Mouse (Mus musculus): ENCODE data around the gene Mymx. TPM values are rescaled to one million over a fixed set of nuclear protein-coding genes. Genes with fewer than 3 reads are reported as not detected.

Mymx gene
- total RNA-seq, 2 experiments from 2014 or later: not detected

DNA sequence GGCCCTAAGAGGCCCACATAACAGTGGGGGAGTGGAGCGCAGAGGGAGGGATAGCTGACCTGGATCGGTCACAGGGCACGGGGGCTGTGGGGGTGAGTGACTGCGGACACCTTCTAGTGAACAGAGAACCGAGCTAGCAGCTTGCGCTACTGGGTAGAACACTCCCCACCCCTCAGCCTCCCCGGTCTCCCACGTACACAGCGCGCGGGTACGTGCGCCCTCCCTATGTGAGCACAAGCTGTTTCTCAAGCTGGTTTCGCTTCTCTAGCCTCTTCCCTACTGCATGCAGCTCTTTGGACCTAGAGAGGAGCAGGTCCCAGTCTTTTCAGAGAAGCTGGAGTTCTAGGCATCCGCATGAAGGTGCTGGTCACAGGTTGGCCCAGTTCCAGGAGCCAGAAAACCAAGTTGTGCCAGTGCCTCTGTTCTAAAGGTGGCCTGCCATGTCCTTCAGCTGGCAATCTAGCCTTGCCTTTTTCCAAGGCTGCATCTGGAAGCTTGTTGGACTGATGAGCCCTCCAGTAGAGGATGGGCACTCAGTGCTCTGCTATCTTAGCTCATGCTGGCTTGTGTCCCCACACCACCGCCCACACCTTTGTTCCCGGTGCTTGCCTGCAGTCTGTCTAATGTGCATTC lies 27.7 kb downstream of the Mymx start:
- Histone ChIP-seq H3K27ac (peak overlapping the region; percentile 99), H3K4me3 (peak overlapping the region; percentile 100)
- no peak for TF ChIP-seq CTCF (IDR thresholded peaks at IDR 0.05)
- DNase-seq (ENCODE audit: extremely low spot score in 1 of 2, low spot score in 2 of 2): peak; percentile 77 to 79
- intact Hi-C loops (cut with DNase I): loop anchor here (2.0 kb wide), 1 partner anchor 57 kb away; no protein-coding TSS in a partner anchor

DNA sequence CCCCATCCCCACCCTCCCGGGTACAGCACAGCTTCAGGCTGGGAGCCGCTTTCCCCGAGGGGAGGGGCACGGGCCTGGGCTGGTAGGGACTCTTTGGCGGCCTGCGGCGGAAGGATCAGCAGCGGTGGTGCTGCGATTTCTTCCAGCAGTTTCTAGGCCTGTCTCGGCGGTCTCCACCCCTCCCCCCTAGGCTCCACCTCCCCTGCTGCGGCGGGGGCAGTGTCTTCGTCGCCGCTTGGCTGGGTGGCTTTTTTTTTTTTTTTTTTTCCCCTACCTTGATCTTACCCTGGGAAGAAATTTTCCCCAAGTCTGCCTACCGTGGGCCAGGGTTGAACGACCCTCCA lies 28.1 kb downstream of the Mymx start:
- Histone ChIP-seq H3K27ac (peak overlapping the region; percentile 99), H3K4me3 (peak overlapping the region; percentile 100)
- TF ChIP-seq CTCF (IDR thresholded peaks at IDR 0.05): no peak
- DNase-seq (ENCODE audit: extremely low spot score in 1 of 2, low spot score in 2 of 2): peak; percentile 97 to 98
- intact Hi-C loops (cut with DNase I): loop anchor here (2.0 kb wide), 1 partner anchor 57 kb away; no protein-coding TSS in a partner anchor

DNA sequence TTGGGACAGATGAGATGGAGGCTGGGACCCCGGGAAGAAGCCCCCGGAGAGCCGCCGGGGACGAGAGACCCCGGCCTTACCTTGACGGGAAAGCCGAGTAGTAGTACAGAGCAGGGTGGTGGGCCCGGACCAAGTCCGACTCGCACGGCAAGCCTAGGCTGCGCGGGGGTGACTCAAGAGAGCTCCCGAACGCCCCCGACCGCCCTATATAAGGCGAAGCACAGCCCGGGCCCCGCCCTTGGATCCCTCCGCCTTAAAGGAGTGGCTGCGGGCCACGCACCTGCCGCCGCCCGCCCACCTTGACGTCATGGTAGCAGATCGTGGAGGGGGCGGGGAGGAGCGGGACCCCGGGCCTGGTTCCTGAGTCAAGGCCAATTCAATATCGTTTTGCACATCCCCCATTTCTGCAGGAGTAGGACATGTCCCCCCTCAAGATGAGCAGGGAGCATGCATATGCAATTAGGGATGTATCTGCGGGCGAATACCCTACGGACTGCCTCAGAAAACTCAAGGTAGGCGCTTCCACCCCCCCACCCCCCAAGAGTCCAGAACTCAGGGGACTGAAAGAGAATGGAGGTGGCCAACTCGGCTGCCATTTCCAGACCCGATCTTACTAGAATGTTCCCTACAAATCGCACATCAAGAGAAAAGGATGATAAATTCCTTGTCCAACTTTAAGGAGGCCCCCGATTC lies 28.7 kb downstream of the Mymx start, which contains the start of gene Hsp90ab1:
Hsp90ab1 (minus strand) TSS at position 185 of the 693 bp plus-strand sequence.
- no peak for TF ChIP-seq CTCF (IDR thresholded peaks at IDR 0.05)
- Histone ChIP-seq H3K4me3 (peak within 1 kb of the TSS; percentile 100), H3K27ac (peak within 1 kb of the TSS; percentile 99)
- DNase-seq (ENCODE audit: extremely low spot score in 1 of 2, low spot score in 2 of 2): peak; percentile 100
- intact Hi-C loops (cut with DNase I): no loop called here

DNA sequence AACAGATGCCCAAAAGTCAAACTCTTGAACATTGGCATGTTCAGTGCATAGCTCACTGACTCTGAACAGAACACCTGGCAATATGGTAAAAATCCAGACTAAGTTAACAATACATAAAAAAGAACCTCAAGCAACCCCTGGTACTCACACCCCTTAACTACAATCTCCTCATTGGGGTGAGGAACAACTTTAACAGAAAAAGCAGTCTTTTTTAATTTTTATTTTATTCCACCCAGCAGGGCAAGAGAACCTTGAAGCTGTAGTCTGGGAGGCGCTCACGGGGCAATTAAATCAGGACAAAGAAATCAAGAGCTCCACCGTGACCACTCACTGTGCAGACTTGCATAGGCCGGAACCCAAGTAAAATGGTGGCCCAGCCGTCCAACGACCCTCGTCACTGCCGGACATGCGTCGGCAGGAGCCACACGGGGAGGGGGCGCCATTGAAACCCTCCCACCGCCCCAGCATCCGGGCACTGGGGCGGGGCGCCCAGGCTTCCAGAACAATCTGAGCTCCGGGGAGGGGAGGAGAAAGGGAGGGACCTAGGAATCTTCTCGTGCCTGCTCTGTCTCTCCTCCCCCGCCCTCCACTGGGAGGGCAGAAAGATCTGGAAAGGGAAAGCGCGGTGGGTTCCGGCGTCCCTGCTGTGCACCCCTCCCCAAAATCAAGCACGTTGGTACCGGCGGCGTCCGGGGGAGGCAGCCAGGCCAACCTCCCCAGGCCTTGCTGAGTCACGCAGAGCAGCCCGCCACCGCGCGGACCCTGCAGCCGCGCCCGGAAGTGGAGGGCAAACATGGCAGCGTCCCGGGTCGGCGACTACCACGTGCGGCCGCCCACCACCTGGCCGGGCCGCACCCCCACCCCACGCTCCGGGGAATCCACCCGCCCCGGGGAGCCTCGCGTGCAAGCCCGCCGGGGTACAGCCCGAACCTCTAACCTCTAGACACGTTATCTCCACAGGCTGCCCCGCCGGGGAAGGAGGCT lies 29.5 kb downstream of the Mymx start:
- peak; percentile 71 to 78 for DNase-seq (ENCODE audit: extremely low spot score in 1 of 2, low spot score in 2 of 2)
- intact Hi-C loops (cut with DNase I): loop anchor here (1.0 kb wide), 1 partner anchor 8 kb away; no protein-coding TSS in a partner anchor
- TF ChIP-seq CTCF (IDR thresholded peaks at IDR 0.05): no peak; the same call in none of the 2 replicates
- Histone ChIP-seq H3K27ac (peak overlapping the region; percentile 99), H3K4me3 (peak overlapping the region; percentile 100)

DNA sequence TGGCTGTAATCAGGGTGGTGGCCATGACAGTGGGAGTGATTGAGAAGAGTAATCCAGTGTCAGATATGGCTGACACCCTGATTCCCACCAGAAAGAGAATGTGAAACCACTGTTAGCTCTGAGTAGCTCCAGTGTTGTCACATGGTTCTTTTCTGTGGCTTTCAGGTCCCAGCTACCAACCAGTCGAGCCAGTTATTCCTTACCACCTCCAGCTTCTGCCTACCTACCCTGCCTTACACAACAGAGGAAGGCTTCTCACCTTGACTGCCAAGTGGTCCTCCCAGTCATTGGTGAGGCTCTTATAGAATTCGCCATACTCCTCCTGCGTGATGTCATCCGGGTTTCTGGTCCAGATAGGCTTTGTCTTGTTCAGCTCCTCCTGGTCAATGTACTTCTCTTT lies 31.9 kb downstream of the Mymx start:
- intact Hi-C loops (cut with DNase I): no loop called here

DNA sequence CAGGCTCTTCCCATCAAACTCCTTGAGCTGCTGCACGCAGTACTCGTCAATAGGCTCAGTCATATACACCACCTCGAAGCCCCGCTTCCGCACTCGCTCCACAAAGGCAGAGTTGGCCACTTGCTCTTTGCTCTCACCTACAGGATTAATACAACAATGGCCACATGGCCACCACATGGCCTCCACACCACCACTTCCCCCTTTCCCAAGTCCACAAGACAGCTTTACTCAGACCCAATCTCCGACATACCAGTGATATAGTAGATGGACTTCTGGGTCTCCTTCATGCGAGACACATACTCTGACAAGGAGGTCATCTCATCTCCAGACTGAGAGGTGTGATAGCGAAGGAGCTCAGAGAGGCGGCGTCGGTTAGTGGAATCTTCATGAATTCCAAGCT lies 32.9 kb downstream of the Mymx start:
- H3K27ac ChIP-seq: no peak overlapping the region
- no peak for TF ChIP-seq CTCF (IDR thresholded peaks at IDR 0.05)
- intact Hi-C loops (cut with DNase I): no loop called here
- no peak overlapping the region for H3K4me3 ChIP-seq
- DNase-seq (ENCODE audit: extremely low spot score in 1 of 2, low spot score in 2 of 2): no peak

More for the DNA sequence above, 31.9 kb downstream of the Mymx start:
- DNase-seq (ENCODE audit: extremely low spot score in 1 of 2, low spot score in 2 of 2): no peak
- no peak overlapping the region for H3K4me3 ChIP-seq
- no peak overlapping the region for H3K27ac ChIP-seq
- no peak for TF ChIP-seq CTCF (IDR thresholded peaks at IDR 0.05)

DNA sequence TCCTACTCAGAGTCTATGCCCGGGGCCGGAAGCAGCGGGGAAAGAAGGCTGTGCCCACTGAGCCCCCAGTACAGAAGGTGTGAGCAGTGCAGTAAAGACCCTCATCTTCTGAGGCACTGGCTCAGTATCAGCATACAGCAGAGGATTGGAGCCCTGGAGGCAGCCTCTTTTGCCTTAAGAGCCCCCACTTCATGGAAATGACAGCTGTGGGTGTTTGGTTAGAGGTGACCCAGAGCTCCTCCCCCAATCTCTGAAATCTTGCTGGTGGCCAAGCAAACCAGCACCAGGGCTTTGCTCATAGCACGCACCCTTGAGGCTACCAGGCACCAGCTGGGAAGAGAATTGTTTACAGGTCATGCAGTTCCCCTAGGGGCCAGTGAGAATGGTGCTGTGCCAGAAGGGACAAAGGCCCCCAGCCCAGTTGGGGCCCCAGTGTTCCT lies 34.7 kb downstream of the Mymx start:
- Histone ChIP-seq H3K4me3 (no peak overlapping the region), H3K27ac (no peak overlapping the region)
- TF ChIP-seq CTCF (IDR thresholded peaks at IDR 0.05): no peak; the same call in 1 of the 2 replicates
- intact Hi-C loops (cut with DNase I): no loop called here
- no peak for DNase-seq (ENCODE audit: extremely low spot score in 1 of 2, low spot score in 2 of 2)

DNA sequence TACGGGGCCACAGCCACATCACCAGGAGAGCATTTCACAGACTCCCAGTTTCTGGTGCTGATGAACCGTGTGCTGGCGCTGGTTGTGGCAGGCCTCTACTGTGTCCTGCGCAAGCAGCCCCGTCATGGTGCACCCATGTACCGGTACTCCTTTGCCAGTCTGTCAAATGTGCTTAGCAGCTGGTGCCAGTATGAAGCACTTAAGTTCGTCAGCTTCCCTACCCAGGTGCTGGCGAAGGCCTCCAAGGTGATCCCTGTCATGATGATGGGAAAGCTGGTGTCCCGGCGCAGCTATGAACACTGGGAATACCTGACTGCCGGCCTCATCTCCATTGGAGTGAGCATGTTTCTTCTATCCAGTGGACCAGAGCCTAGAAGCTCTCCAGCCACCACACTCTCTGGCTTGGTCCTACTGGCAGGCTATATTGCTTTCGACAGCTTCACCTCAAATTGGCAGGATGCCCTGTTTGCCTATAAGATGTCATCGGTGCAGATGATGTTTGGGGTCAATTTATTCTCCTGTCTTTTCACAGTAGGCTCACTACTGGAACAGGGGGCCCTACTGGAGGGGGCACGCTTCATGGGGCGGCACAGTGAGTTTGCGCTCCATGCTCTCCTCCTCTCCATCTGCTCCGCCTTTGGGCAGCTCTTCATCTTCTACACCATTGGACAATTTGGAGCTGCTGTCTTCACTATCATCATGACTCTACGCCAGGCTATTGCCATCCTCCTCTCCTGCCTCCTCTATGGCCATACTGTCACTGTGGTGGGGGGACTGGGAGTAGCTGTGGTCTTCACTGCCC lies 35.3 kb downstream of the Mymx start:
- no peak for DNase-seq (ENCODE audit: extremely low spot score in 1 of 2, low spot score in 2 of 2)

DNA sequence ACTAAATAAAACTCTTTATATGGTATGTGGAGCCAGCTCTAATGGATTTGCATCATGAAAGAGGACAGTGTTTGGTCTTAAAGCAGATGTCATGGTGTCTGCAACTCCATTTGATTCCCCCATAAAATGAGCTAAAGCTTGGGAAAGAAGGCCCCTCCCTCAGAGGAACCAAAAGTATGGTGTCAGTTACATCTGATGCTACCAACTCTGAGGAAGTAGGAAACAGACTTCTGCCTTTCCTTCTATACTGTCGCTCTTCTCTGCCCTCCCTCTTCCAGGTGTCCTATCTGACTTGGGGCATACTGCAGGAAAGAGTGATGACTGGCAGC lies 35.9 kb downstream of the Mymx start:
- intact Hi-C loops (cut with DNase I): no loop called here
- no peak overlapping the region for H3K4me3 ChIP-seq

More for the DNA sequence above, 35.3 kb downstream of the Mymx start:
- intact Hi-C loops (cut with DNase I): no loop called here
- no peak overlapping the region for H3K27ac ChIP-seq
- TF ChIP-seq CTCF (IDR thresholded peaks at IDR 0.05): no peak
- no peak overlapping the region for H3K4me3 ChIP-seq

DNA sequence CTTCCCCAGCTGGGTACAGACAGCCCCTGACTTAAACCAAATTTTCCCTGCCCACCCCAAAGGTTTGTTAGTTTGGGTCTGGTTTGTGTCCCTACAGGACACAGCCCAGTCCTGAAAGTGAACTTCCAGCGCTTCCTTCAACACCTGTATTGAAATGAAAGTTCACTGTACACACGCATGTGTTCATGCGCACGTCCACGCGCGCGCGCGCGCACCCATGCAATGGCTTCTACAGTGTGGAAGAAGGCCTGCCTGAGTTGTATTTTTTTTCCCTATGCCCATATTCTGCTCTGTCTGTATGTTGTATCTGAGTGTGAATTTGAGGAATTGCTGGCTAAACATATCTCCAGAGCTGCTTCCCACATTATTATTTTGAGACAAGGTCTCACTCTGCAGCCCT lies 36.8 kb downstream of the Mymx start:
- intact Hi-C loops (cut with DNase I): no loop called here
- no peak for DNase-seq (ENCODE audit: extremely low spot score in 1 of 2, low spot score in 2 of 2)
- H3K4me3 ChIP-seq: peak overlapping the region; percentile 94
- no peak overlapping the region for H3K27ac ChIP-seq
- no peak for TF ChIP-seq CTCF (IDR thresholded peaks at IDR 0.05)

More for the DNA sequence above, 35.9 kb downstream of the Mymx start:
- no peak for DNase-seq (ENCODE audit: extremely low spot score in 1 of 2, low spot score in 2 of 2)
- no peak overlapping the region for H3K27ac ChIP-seq
- no peak for TF ChIP-seq CTCF (IDR thresholded peaks at IDR 0.05)
